Mouse (Mus musculus) kidney, embryonic 14.5 days (tissue): ENCODE results near the gene 5031439G07Rik. TPM values are rescaled to one million over a fixed set of nuclear protein-coding genes. Genes with fewer than 3 reads are reported as not detected.

ENCODE experiments used
- ATAC-seq: fragments of 200-750 bp; cut with Nextera tagmentation; 2 replicates; pipeline ENCODE4 v1.8.0; 2017; ENCODE audit warnings: moderate number of reproducible peaks, mild to moderate bottlenecking, moderate TSS enrichment, moderate library complexity; ENCODE audit not compliant: low FRiP score, low TSS enrichment
- H3K27ac ChIP-seq: fragments of 300-500 bp; sonication (generic); 2 replicates; pipeline ENCODE4 v1.5.1; 2014; ENCODE audit warnings: low read depth, mild to moderate bottlenecking, low read length, moderate library complexity, mixed read lengths
- H3K27me3 ChIP-seq: fragments of 300-500 bp; sonication (generic); 2 replicates; pipeline ENCODE4 v1.6.1; 2014; ENCODE audit warnings: mild to moderate bottlenecking, low read length; ENCODE audit not compliant: control insufficient read depth, insufficient read depth
- H3K36me3 ChIP-seq: fragments of 300-500 bp; sonication (generic); 2 replicates; pipeline ENCODE4 v1.6.1; 2014; ENCODE audit warnings: low read length, mixed read lengths; ENCODE audit not compliant: control insufficient read depth, insufficient read depth
- H3K4me1 ChIP-seq: fragments of 300-500 bp; sonication (generic); 2 replicates; pipeline ENCODE4 v1.6.1; 2014; ENCODE audit warnings: low read length, mixed read lengths; ENCODE audit not compliant: control insufficient read depth, insufficient read depth
- H3K4me2 ChIP-seq: fragments of 300-500 bp; sonication (generic); replicated peaks from 2 replicates; pipeline ENCODE4 v1.6.1; 2014; ENCODE audit warnings: low read depth, mild to moderate bottlenecking, low read length
- H3K4me3 ChIP-seq: fragments of 300-500 bp; sonication (generic); 2 replicates; pipeline ENCODE4 v1.5.1; 2014; ENCODE audit warnings: mild to moderate bottlenecking, low read length
- H3K9ac ChIP-seq: fragments of 300-500 bp; sonication (generic); 2 replicates; pipeline ENCODE4 v1.6.1; 2014; ENCODE audit warnings: low read depth, mild to moderate bottlenecking, low read length, moderate library complexity
- H3K9me3 ChIP-seq: fragments of 300-500 bp; sonication (generic); 2 replicates; pipeline ENCODE4 v1.6.1; 2016; ENCODE audit warnings: low read length; ENCODE audit not compliant: control insufficient read depth
- WGBS: fragments of 180-500 bp; shearing (Covaris S2); extraction: QIAGEN DNeasy Blood & Tissue Kit; methylation state at CpG from one replicate; pipeline ENCODE4 v1.1.7; 2014; 5-methylcytosine and 5-hydroxymethylcytosine counted together
- polyA plus RNA-seq: library from polyadenylated mRNA; unstranded; fragments of >200 nt; fragmentation: Nextera tagmentation; extraction: Ambion mirVana; gene quantifications from 2 replicates; pipeline ENCODE4 v1.2.1, GENCODE M21; 2014

5031439G07Rik gene
- polyA plus RNA-seq, 1 experiment from 2014 or later: 6.6 TPM

GRCm38 (mm10) chr15:84968534-84968933, 19.8 kb downstream of the 5031439G07Rik start:
- no peak overlapping the region for H3K27ac ChIP-seq
- no peak overlapping the region for H3K4me2 ChIP-seq
- no peaks in the 10 kb centered on the region for H3K36me3 ChIP-seq
- 87% methylated on average over 4 of the region's 4 CpGs for WGBS
- H3K4me3 ChIP-seq: no peak overlapping the region
- H3K9ac ChIP-seq: no peak overlapping the region
- H3K9me3 ChIP-seq: no peaks in the 10 kb centered on the region
- ATAC-seq: no peak
- H3K4me1 ChIP-seq: no peaks in the 10 kb centered on the region
- no peaks in the 10 kb centered on the region for H3K27me3 ChIP-seq

DNA sequence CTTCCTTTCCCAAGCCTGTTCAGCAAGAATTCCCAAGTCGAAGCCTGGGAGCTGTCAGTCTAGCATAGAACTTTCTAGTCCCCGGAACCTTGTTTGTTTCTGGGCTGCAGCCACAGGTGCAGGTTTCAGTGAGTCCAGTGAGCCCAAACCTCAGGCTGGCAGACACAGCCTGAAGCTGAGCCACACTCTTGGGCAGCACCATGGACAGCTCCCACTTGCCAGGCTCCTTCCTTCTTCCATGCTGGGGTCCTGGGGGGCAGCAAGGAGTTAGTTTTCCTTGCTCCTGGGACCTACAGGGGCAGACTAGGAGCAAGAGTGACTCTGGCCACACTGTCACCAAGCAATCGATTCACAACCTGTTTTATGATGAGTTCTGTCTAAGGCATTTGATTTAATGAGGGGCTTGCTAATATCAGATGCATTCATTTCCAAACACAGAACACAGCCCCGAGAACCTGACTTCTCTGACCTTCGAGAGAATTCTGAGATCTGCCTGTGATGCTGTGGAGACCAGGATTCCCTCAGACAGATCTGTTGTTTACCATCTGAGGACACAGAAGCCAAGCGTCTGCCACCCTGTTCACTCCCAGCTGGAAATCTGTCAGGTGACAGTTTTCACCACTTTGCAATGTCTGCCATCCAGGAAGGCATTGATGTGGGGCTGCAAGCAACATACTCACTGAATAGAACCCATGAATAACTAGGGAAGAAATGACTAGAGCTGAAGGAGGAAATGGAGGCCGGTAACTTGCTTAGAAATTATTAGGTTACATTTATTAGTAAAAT, 22.6 kb downstream of the 5031439G07Rik start:
- H3K9me3 ChIP-seq: no peaks in the 10 kb centered on the region
- H3K4me2 ChIP-seq: no peak overlapping the region
- no peak overlapping the region for H3K27ac ChIP-seq
- no peak overlapping the region for H3K4me3 ChIP-seq
- H3K36me3 ChIP-seq: no peaks in the 10 kb centered on the region
- no peaks in the 10 kb centered on the region for H3K27me3 ChIP-seq
- no peak overlapping the region for H3K9ac ChIP-seq
- 67% methylated on average over 7 of the region's 7 CpGs for WGBS
- peaks cover 3% of the 10 kb centered on the region; the same call in 1 of the 2 replicates for H3K4me1 ChIP-seq
- no peak for ATAC-seq

DNA sequence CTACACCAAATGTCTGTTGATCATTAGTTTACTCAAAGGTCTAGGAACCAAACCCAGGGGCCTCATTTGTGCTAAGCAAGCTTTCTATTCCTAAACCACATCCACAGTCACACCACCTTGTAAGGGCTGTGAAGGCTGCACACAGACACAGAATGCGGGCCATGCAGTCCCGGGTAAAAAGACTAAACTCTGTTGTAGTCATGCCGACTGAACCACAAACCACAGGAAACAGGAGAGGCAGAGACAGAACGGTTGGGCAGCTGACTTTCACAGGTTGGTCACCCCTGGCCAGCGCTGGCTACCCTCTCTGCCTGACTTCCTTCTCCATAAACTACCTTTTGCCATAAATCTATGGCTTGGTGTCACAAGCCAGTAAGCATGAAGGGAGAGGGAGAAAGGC, 23.6 kb downstream of the 5031439G07Rik start:
- Histone ChIP-seq H3K36me3 (no peaks in the 10 kb centered on the region), H3K9ac (no peak overlapping the region), H3K27me3 (no peaks in the 10 kb centered on the region), H3K9me3 (no peaks in the 10 kb centered on the region), H3K4me3 (no peak overlapping the region), H3K4me1 (peaks cover 7% of the 10 kb centered on the region; the same call in 1 of the 2 replicates), H3K27ac (no peak overlapping the region), H3K4me2 (no peak overlapping the region)
- 50% methylated on average over 5 of the region's 5 CpGs for WGBS
- no peak for ATAC-seq

GRCm38 (mm10) chr15:84962518-84962917, 25.8 kb downstream of the 5031439G07Rik start:
- Histone ChIP-seq H3K27me3 (no peaks in the 10 kb centered on the region), H3K27ac (no peak overlapping the region), H3K36me3 (no peaks in the 10 kb centered on the region), H3K9me3 (no peaks in the 10 kb centered on the region), H3K4me2 (no peak overlapping the region), H3K4me3 (no peak overlapping the region), H3K9ac (no peak overlapping the region), H3K4me1 (peaks cover 7% of the 10 kb centered on the region; the same call in 1 of the 2 replicates)
- WGBS: 64% methylated on average over 2 of the region's 2 CpGs
- ATAC-seq: no peak

DNA sequence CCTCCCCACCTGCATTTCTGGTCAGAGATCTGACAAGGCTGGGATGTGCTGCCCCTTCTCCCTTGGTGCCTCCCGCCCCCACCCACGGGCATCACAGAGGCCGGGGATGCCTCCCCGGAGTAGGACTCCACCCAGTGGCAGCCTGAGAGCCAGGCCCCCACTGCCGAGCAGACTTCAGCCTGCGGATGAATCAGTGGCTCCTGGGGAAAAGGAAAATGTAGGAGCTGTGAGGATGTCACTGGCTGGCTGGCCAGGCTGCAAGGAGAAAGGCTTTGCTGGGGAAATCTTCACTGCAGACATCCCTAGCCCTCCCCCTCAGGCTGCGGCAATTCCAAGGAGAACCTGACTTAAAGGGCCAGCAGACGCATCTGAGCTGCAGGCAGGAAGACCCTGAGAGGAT, 27.7 kb downstream of the 5031439G07Rik start:
- no peak for ATAC-seq
- H3K4me2 ChIP-seq: no peak overlapping the region
- no peak overlapping the region for H3K27ac ChIP-seq
- no peak overlapping the region for H3K9ac ChIP-seq
- no peaks in the 10 kb centered on the region for H3K27me3 ChIP-seq
- peaks cover 7% of the 10 kb centered on the region; the same call in 1 of the 2 replicates for H3K4me1 ChIP-seq
- H3K9me3 ChIP-seq: no peaks in the 10 kb centered on the region
- 23% methylated on average over 8 of the region's 8 CpGs for WGBS
- H3K36me3 ChIP-seq: peaks cover under 1% of the 10 kb centered on the region; the same call in 1 of the 2 replicates
- H3K4me3 ChIP-seq: no peak overlapping the region

DNA sequence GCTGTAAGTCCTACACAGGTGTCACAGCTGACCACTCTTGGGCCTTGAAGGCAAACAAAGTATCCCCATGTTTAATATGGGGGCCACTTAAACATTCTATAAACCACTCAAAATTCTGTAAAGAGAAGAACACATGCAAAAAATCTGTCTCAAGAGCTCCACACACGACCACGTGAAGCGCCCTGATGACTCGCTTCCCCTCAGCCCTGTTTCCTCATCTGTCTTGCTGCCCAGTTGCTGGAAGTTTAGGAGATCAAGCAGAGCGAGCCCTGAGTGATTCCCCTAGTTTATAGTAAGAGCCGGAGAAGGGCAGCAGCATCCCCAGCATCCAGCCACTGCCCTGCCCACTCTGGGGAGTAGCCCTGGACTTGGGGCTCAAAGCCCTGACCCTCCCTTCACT, 28.5 kb downstream of the 5031439G07Rik start:
- ATAC-seq: no peak
- Histone ChIP-seq H3K27ac (no peak overlapping the region), H3K27me3 (no peaks in the 10 kb centered on the region), H3K9ac (no peak overlapping the region), H3K4me3 (no peak overlapping the region), H3K4me2 (no peak overlapping the region), H3K4me1 (peaks cover 7% of the 10 kb centered on the region; the same call in 1 of the 2 replicates), H3K36me3 (peaks cover 3% of the 10 kb centered on the region; the same call in 1 of the 2 replicates), H3K9me3 (no peaks in the 10 kb centered on the region)
- WGBS: 86% methylated on average over 6 of the region's 6 CpGs

GRCm38 (mm10) chr15:84958331-84958730, 30.0 kb downstream of the 5031439G07Rik start:
- peaks cover 11% of the 10 kb centered on the region; the same call in 1 of the 2 replicates for H3K36me3 ChIP-seq
- 92% methylated on average over 3 of the region's 3 CpGs for WGBS

GRCm38 (mm10) chr15:84957851-84958250, 30.5 kb downstream of the 5031439G07Rik start:
- 52% methylated on average over 3 of the region's 3 CpGs for WGBS
- Histone ChIP-seq H3K4me3 (no peak overlapping the region), H3K4me2 (no peak overlapping the region), H3K27me3 (no peaks in the 10 kb centered on the region), H3K4me1 (peaks cover 9% of the 10 kb centered on the region; the same call in 1 of the 2 replicates), H3K9me3 (no peaks in the 10 kb centered on the region), H3K36me3 (peaks cover 15% of the 10 kb centered on the region; the same call in 1 of the 2 replicates), H3K9ac (no peak overlapping the region), H3K27ac (no peak overlapping the region)
- ATAC-seq: no peak

More at GRCm38 (mm10) chr15:84958331-84958730, 30.0 kb downstream of the 5031439G07Rik start:
- Histone ChIP-seq H3K9me3 (no peaks in the 10 kb centered on the region), H3K4me1 (peaks cover 7% of the 10 kb centered on the region; the same call in 1 of the 2 replicates), H3K9ac (no peak overlapping the region), H3K27ac (no peak overlapping the region), H3K4me2 (no peak overlapping the region), H3K4me3 (no peak overlapping the region), H3K27me3 (no peaks in the 10 kb centered on the region)
- ATAC-seq: no peak

GRCm38 (mm10) chr15:84953259-84953658, 35.1 kb downstream of the 5031439G07Rik start:
- Histone ChIP-seq H3K27ac (no peak overlapping the region), H3K9ac (no peak overlapping the region), H3K4me2 (no peak overlapping the region), H3K27me3 (no peaks in the 10 kb centered on the region), H3K9me3 (no peaks in the 10 kb centered on the region), H3K4me1 (0 out of 2 replicates have a peak, but pooled peaks cover 5% of the 10 kb centered on the region), H3K36me3 (peaks cover 40% of the 10 kb centered on the region), H3K4me3 (no peak overlapping the region)
- WGBS: 89% methylated on average over 11 of the region's 11 CpGs
- no peak for ATAC-seq
